Mouse (Mus musculus) hindbrain, embryonic 14.5 days (tissue): ENCODE measurements at regions not wholly inside any gene's neighbourhood (a gene's known extent, or its start where the extent isn't known, plus 50 kb on each side); places are given as distances from the start of the nearest gene placed in this dataset.

ENCODE experiments used
- ATAC-seq: fragments of 200-750 bp; cut with Nextera tagmentation; 2 replicates; pipeline ENCODE4 v1.8.0; 2017; ENCODE audit warnings: moderate number of reproducible peaks, mild to moderate bottlenecking, moderate TSS enrichment, moderate library complexity; ENCODE audit not compliant: low FRiP score
- DNase-seq: peaks from one replicate; pipeline ENCODE4 v3.0.0-alpha.2; 2015; ENCODE audit warnings: low spot score
- H3K27ac ChIP-seq: fragments of 300-500 bp; sonication (generic); 2 replicates; pipeline ENCODE4 v1.5.1; 2014; ENCODE audit warnings: mild to moderate bottlenecking, moderate library complexity
- H3K27me3 ChIP-seq: fragments of 300-500 bp; sonication (generic); 2 replicates; pipeline ENCODE4 v1.6.1; 2014; ENCODE audit warnings: mild to moderate bottlenecking, low read length, mixed read lengths; ENCODE audit not compliant: control insufficient read depth, insufficient read depth
- H3K36me3 ChIP-seq: fragments of 300-500 bp; sonication (generic); replicated peaks from 2 replicates; pipeline ENCODE4 v1.6.1; 2014; ENCODE audit not compliant: control insufficient read depth, insufficient read depth
- H3K4me1 ChIP-seq: fragments of 300-500 bp; sonication (generic); replicated peaks from 2 replicates; pipeline ENCODE4 v1.6.1; 2014; ENCODE audit warnings: antibody characterized with exemption, low read length, mixed read lengths; ENCODE audit not compliant: control insufficient read depth, insufficient read depth
- H3K4me2 ChIP-seq: fragments of 300-500 bp; sonication (generic); replicated peaks from 2 replicates; pipeline ENCODE4 v1.6.1; 2014; ENCODE audit warnings: mild to moderate bottlenecking, moderate library complexity
- H3K4me3 ChIP-seq: fragments of 300-500 bp; sonication (generic); replicated peaks from 2 replicates; pipeline ENCODE4 v1.5.1; 2014; ENCODE audit warnings: mild to moderate bottlenecking, low read length
- H3K9ac ChIP-seq: fragments of 300-500 bp; sonication (generic); 2 replicates; pipeline ENCODE4 v1.6.1; 2014
- H3K9me3 ChIP-seq: fragments of 300-500 bp; sonication (generic); 2 replicates; pipeline ENCODE4 v1.6.1; 2016; ENCODE audit warnings: low read length; ENCODE audit not compliant: control insufficient read depth
- WGBS: fragments of 180-500 bp; shearing (Covaris S2); extraction: QIAGEN DNeasy Blood & Tissue Kit; methylation state at CpG from one replicate; pipeline ENCODE4 v1.1.7; 2014; 5-methylcytosine and 5-hydroxymethylcytosine counted together

- H3K9me3 ChIP-seq, result no peaks in the 10 kb centered on the region
- no peak overlapping the region for H3K9ac ChIP-seq
- H3K27ac ChIP-seq, result no peak overlapping the region
- no peaks in the 10 kb centered on the region for H3K4me1 ChIP-seq
- no peak overlapping the region for H3K4me2 ChIP-seq
- no peaks in the 10 kb centered on the region for H3K36me3 ChIP-seq
- no peak for ATAC-seq
- 91% methylated on average over 8 of the region's 8 CpGs for WGBS
- no peaks in the 10 kb centered on the region for H3K27me3 ChIP-seq
- no peak overlapping the region for H3K4me3 ChIP-seq
- DNase-seq, result no peak
Observed at GRCm38 (mm10) chr15:25550269-25551054, 71.9 kb upstream of the Myo10 start.

DNA sequence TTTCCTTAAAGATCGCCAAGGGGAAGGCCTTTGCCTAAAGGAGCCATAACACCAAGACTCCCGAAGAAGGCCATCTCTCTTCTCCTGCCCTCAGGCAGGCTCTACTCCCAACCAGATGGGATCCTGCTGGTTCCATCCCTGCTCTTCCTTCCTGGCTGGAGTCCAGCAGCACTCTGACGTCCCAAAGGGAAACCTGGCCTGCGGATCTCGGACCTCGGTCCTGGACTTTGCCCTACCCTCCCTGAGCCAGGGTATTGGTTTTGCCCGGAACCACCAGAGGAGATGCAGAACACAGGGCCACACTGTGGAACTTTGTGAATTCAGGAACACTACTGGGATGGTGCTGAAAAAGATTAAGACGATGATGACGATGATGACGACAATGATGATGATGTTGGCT, 67.4 kb upstream of the Myo10 start:
- H3K36me3 ChIP-seq, result no peaks in the 10 kb centered on the region
- no peak for DNase-seq
- WGBS, result 92% methylated on average over 10 of the region's 10 CpGs

DNA sequence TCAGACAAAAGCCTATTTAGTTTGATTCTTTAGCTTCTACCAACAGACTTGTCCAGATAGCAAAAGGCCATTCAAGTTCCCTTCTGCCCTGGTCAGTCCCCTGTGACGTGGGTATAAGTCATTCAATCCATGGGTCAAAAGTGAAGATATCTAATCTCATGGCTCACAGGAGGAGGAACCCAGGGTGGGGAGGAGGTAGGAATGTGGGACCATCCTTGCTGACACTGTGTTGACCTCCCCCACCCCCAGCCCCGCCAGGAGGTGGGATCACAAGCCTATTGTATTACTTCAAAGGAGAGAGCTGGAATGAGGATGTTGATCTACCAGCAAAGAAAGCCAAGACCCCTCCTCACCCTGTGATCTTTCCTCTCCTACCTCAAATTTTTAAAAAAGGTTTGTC, 66.5 kb upstream of the Myo10 start:
- Histone ChIP-seq H3K9me3 (no peaks in the 10 kb centered on the region), H3K4me1 (no peaks in the 10 kb centered on the region), H3K27ac (no peak overlapping the region), H3K9ac (no peak overlapping the region), H3K4me3 (no peak overlapping the region), H3K36me3 (no peaks in the 10 kb centered on the region), H3K4me2 (no peak overlapping the region), H3K27me3 (no peaks in the 10 kb centered on the region)
- ATAC-seq (no peak), DNase-seq (no peak)
- WGBS, result 40% methylated on average over 2 of the region's 2 CpGs

More for the DNA sequence above, 67.4 kb upstream of the Myo10 start:
- ATAC-seq, result no peak
- Histone ChIP-seq H3K27me3 (no peaks in the 10 kb centered on the region), H3K9ac (no peak overlapping the region), H3K4me2 (no peak overlapping the region), H3K4me3 (no peak overlapping the region), H3K4me1 (no peaks in the 10 kb centered on the region), H3K9me3 (no peaks in the 10 kb centered on the region), H3K27ac (no peak overlapping the region)

DNA sequence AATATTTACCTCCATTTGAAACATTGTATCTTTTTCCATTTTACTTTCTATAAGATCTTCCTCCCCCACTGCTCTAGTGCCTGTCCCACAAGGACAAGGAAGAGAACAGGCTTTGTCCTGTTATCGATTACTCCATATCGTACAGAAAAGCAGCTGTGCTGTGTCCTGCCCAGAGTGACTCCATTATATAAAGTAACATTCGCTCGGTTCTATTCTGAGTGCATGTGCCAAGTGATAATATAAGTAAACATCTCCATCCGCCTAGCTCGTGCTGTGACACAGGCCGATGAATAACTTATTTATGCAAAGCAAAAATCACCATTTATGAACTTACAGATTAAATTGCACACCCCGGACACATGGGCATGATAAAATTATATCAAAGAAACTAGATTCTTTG, 64.8 kb upstream of the Myo10 start:
- H3K27me3 ChIP-seq, result no peaks in the 10 kb centered on the region
- H3K4me1 ChIP-seq, result no peaks in the 10 kb centered on the region
- ATAC-seq, result no peak
- 90% methylated on average over 8 of the region's 8 CpGs for WGBS
- H3K27ac ChIP-seq, result no peak overlapping the region
- H3K4me2 ChIP-seq, result no peak overlapping the region
- no peaks in the 10 kb centered on the region for H3K36me3 ChIP-seq
- H3K9ac ChIP-seq, result no peak overlapping the region
- no peak overlapping the region for H3K4me3 ChIP-seq
- DNase-seq, result no peak
- H3K9me3 ChIP-seq, result no peaks in the 10 kb centered on the region

DNA sequence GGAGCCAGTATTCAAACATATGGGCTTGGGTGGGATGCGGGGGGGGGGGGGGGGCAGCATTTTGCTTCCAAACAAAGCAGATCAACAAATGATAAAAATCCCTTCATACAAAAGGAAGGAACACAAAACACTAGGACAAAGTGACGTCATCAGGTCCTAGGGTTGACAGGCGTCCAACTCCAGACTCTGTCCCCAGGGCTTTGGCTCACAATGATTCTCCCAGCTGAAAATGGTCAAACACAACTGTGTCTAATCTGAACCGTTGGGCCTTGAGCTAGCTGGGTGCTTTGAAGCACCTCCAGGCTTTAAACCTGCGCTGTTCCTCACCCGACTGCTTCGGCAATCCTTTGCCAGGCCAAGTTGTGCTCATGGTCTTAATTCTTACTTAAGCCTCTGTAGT, 64.1 kb upstream of the Myo10 start:
- Histone ChIP-seq H3K9me3 (no peaks in the 10 kb centered on the region), H3K27me3 (no peaks in the 10 kb centered on the region), H3K9ac (no peak overlapping the region), H3K27ac (no peak overlapping the region), H3K4me2 (no peak overlapping the region), H3K4me1 (no peaks in the 10 kb centered on the region), H3K4me3 (no peak overlapping the region), H3K36me3 (no peaks in the 10 kb centered on the region)
- ATAC-seq (no peak), DNase-seq (no peak)
- 75% methylated on average over 7 of the region's 7 CpGs for WGBS

- H3K9me3 ChIP-seq, result no peaks in the 10 kb centered on the region
- no peak overlapping the region for H3K4me2 ChIP-seq
- DNase-seq (no peak), ATAC-seq (no peak)
- no peak overlapping the region for H3K27ac ChIP-seq
- 89% methylated on average over 7 of the region's 7 CpGs for WGBS
- no peaks in the 10 kb centered on the region for H3K36me3 ChIP-seq
- H3K4me1 ChIP-seq, result no peaks in the 10 kb centered on the region
- no peaks in the 10 kb centered on the region for H3K27me3 ChIP-seq
- no peak overlapping the region for H3K4me3 ChIP-seq
- H3K9ac ChIP-seq, result no peak overlapping the region
Observed at GRCm38 (mm10) chr15:25563641-25564040, 58.7 kb upstream of the Myo10 start.

DNA sequence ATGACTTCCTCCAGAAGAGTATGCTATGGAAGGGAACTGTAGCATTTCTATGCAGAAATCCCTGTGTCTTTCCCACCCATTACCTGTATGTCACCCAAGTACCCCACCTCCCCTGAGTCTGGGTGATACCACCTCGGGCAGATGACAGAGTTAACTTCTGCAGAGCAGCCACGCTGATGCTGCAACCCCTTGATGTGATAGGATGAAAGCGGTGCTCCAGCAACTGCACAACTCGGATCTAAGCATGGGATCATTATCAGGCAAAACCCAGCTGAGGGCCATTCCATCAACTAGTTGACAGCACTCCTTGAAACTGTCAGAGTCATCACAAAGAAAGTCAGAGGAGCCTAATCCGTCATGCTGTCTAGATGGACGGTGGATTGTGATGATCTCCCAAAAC, 49.8 kb upstream of the Myo10 start:
- no peak overlapping the region for H3K9ac ChIP-seq
- ATAC-seq, result no peak
- no peak overlapping the region for H3K4me2 ChIP-seq
- no peaks in the 10 kb centered on the region for H3K36me3 ChIP-seq
- no peak overlapping the region for H3K4me3 ChIP-seq
- no peaks in the 10 kb centered on the region for H3K9me3 ChIP-seq
- H3K4me1 ChIP-seq, result no peaks in the 10 kb centered on the region
- no peak overlapping the region for H3K27ac ChIP-seq
- no peak for DNase-seq
- H3K27me3 ChIP-seq, result no peaks in the 10 kb centered on the region
- WGBS, result 43% methylated on average over 6 of the region's 6 CpGs
